Mouse (Mus musculus) myocyte (in vitro differentiated cells): ENCODE data around the gene Gapdh.

Experiments
- CEBPB ChIP-seq: IDR thresholded peaks from 2 replicates; pipeline ENCODE4 v1.6.1; 2011; ENCODE audit warnings: mild to moderate bottlenecking, moderate library complexity; ENCODE audit not compliant: poor library complexity, insufficient read depth, severe bottlenecking
- E2F4 ChIP-seq: IDR thresholded peaks from one replicate; pipeline ENCODE4 v1.6.1; 2011; ENCODE audit warnings: mild to moderate bottlenecking, control low read depth, moderate library complexity; ENCODE audit not compliant: insufficient read depth
- MAX ChIP-seq: IDR thresholded peaks from one replicate; pipeline ENCODE4 v1.6.1; 2011; ENCODE audit warnings: low read depth, mild to moderate bottlenecking, control low read depth
- MYOD1 ChIP-seq, 3 experiments: IDR thresholded peaks; one replicate each; pipeline ENCODE4 v1.6.1; 2011; ENCODE audit warnings: control low read depth in 2 of 3, low read depth in 2 of 3, mild to moderate bottlenecking in 2 of 3, moderate library complexity in 1 of 3; ENCODE audit not compliant: insufficient read length in 2 of 3, control insufficient read depth in 1 of 3
- MYOG ChIP-seq, 3 experiments: IDR thresholded peaks; one replicate each; pipeline ENCODE4 v1.6.1; 2011; ENCODE audit warnings: control low read depth in 2 of 3, low read depth in 2 of 3, mild to moderate bottlenecking in 2 of 3; ENCODE audit not compliant: insufficient read length in 2 of 3, control insufficient read depth in 1 of 3, insufficient read depth in 1 of 3
- POLR2A ChIP-seq: IDR thresholded peaks from one replicate; pipeline ENCODE4 v1.6.1; 2011; ENCODE audit warnings: low read depth, mild to moderate bottlenecking, control low read depth, moderate library complexity; ENCODE audit not compliant: insufficient read length
- POLR2AphosphoS2 ChIP-seq: IDR thresholded peaks from one replicate; pipeline ENCODE4 v1.6.1; 2011; ENCODE audit warnings: low read depth, control low read depth; ENCODE audit not compliant: insufficient read length
- REST ChIP-seq: IDR thresholded peaks from one replicate; pipeline ENCODE4 v1.6.1; 2011; ENCODE audit warnings: mild to moderate bottlenecking, control low read depth, moderate library complexity; ENCODE audit not compliant: insufficient read depth, insufficient read length
- SRF ChIP-seq: IDR thresholded peaks from one replicate; pipeline ENCODE4 v1.6.1; 2011; ENCODE audit warnings: low read depth; ENCODE audit not compliant: control insufficient read depth, insufficient read length
- TCF12 ChIP-seq: IDR thresholded peaks from one replicate; pipeline ENCODE4 v1.6.1; 2011; ENCODE audit warnings: mild to moderate bottlenecking, control low read depth; ENCODE audit not compliant: poor library complexity, insufficient read depth, severe bottlenecking
- TCF3 ChIP-seq: IDR thresholded peaks from one replicate; pipeline ENCODE4 v1.6.1; 2011; ENCODE audit warnings: low read depth, control low read depth; ENCODE audit not compliant: insufficient read length
- USF1 ChIP-seq: IDR thresholded peaks from one replicate; pipeline ENCODE4 v1.6.1; 2011; ENCODE audit warnings: low read depth, mild to moderate bottlenecking, control low read depth, moderate library complexity

GRCm38 (mm10) chr6:125119387-125119786 is 46.9 kb downstream of the Gapdh start:
- no peak for TF ChIP-seq CEBPB
- no peak for TF ChIP-seq MYOD1 (IDR thresholded peaks at IDR 0.05; ENCODE audit: control insufficient read depth in 1 of 3, insufficient read length in 2 of 3, low read depth in 2 of 3)
- no peak for TF ChIP-seq POLR2A
- no peak for TF ChIP-seq MYOG (IDR thresholded peaks at IDR 0.05; ENCODE audit: control insufficient read depth in 1 of 3, insufficient read depth in 1 of 3, insufficient read length in 2 of 3, low read depth in 2 of 3)
- TF ChIP-seq E2F4 = no peak
- no peak for TF ChIP-seq USF1
- no peak for TF ChIP-seq MAX
- no peak for TF ChIP-seq REST
- no peak for TF ChIP-seq TCF12
- TF ChIP-seq POLR2AphosphoS2 = no peak
- no peak for TF ChIP-seq SRF
- TF ChIP-seq TCF3 = no peak
